Mouse (Mus musculus) cerebellum, adult 2 months (tissue): ENCODE measurements around the gene Ntn1.

Experiments used
- CTCF ChIP-seq: fragments of 200-500 bp; IDR thresholded peaks from 2 replicates; pipeline ENCODE4 v1.5.1; 2011; ENCODE audit warnings: low read depth, mild to moderate bottlenecking, control low read depth, low read length, moderate library complexity, borderline replicate concordance; ENCODE audit not compliant: insufficient read depth
- POLR2A ChIP-seq: fragments of 200-500 bp; IDR thresholded peaks from 2 replicates; pipeline ENCODE4 v1.6.1; 2011; ENCODE audit warnings: low read length, control low read depth, borderline replicate concordance; ENCODE audit not compliant: insufficient read depth

- no peak for TF ChIP-seq POLR2A
- no peak for TF ChIP-seq CTCF
Observed at GRCm38 (mm10) chr11:68197471-68197870, 203.2 kb downstream of the Ntn1 start.
